Mouse (Mus musculus) cortical plate, adult 2 months (tissue): ENCODE measurements around the gene Hspa12b.

Experiments
- CTCF ChIP-seq: fragments of 200-500 bp; IDR thresholded peaks from 2 replicates; pipeline ENCODE4 v1.5.1; 2011; ENCODE audit warnings: mild to moderate bottlenecking, control low read depth, low read length; ENCODE audit not compliant: insufficient read depth; ENCODE audit errors: extremely low read depth
- POLR2A ChIP-seq: fragments of 200-500 bp; IDR thresholded peaks from 2 replicates; pipeline ENCODE4 v1.6.1; 2011; ENCODE audit warnings: mild to moderate bottlenecking, low read length, control low read depth; ENCODE audit not compliant: insufficient read depth; ENCODE audit errors: extremely low read depth

- TF ChIP-seq CTCF (no peak), POLR2A (no peak)
Observed at GRCm38 (mm10) chr2:131134826-131135400, 7.8 kb downstream of the Hspa12b start.
